Mouse (Mus musculus) 3T3-L1 (cell line): ENCODE results near the gene Slc36a2.

Source experiments
- DNase-seq: peaks from one replicate; pipeline ENCODE4 v3.0.0-alpha.2; 2015; ENCODE audit warnings: low read depth, low spot score

The Slc36a2 gene

DNA sequence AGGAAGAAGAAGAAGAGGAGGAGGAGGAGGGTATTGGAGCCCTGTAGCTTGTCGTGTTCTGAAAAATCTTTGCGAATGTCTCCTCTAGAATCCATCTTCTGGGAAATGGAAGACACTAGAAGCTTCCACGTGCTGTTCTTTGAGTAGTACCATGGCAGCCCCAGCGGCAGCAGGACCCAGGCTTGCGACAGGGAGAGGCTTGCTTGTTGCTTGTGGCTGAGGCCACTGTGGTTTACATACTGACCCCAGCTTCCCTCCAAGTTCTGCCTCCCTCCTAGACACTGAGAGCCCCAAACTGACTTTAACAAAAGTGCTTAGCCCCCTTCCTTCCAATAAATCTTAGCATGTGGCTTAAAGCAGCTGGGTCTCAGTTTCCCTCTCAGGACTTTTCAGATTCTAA is 631 bp downstream of the Slc36a2 start:
- DNase-seq: no peak

DNA sequence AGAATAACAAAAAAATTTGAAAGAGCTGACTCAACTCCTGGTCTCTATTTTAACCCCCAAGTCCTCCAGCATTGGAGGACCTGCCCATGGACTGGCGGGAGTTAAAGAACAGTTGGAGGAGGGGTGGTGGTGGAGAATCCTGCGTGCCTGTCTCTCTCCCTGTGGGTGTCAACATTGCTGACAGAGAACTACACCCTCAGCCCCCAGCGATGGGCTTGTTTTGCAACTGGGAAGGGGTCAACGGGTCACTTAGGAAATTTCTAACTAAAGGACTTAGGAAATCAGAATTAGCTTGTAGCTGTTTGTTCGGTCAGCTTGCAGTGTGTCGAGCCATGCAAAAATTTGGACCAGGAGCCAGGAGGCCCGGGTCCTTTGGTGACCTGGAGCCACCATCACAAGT is 1.8 kb downstream of the Slc36a2 start:
- DNase-seq: no peak

DNA sequence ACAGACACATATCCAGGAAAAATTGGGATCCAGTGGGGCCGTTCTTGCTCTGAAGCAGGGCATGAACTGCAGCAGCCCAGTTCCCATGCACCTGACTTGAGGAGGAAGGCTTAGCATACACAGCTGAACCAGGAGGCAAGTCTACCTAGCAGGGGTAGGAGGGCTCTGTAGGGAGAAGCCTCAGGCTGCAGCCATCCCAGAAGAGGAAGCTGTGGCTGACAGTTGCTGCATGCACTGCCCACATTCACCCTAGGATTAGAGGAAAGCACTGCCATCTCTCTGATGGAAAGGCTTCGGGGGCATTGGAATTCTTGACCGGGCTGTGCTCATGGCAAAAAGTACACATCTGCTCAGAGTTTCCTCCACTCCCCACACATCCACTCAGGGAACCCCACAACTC is 5.0 kb downstream of the Slc36a2 start:
- DNase-seq: no peak

DNA sequence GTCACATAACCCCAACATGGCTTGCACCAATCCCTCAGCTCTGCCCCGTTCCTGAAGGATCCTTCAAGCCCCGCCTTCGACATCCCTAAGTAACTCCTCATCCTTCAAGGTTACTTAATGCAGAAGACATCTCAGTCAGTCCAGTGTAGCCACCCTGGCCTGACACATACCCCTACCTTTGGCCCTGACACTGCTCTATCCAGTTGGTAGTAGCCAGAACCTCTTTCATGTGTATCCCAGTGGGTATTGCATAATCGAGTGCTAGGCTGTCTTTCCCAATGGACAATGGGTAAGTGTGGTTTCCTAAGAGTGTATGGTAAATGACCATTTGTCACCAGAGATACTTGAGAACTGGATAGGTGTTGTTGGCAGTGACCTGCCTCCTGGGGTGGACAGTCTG is 6.0 kb downstream of the Slc36a2 start:
- no peak for DNase-seq

DNA sequence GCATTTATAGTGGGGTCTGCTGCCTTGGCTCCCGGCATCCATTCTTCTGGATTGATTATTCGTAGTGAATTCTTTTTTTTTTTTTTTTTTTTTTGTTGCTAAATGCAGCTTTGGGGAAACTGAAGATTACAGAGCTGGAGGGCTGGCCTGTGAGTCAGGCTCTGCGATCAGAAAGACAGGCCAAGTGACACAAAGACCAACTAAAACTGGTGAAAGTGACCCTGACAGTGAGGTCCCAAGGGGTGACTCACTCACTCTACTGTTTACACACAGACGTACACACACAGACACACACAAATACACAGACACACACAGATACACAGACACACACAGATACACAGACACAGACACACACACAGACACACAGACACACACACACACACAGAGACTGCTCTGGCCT is 14.4 kb downstream of the Slc36a2 start:
- DNase-seq: no peak

DNA sequence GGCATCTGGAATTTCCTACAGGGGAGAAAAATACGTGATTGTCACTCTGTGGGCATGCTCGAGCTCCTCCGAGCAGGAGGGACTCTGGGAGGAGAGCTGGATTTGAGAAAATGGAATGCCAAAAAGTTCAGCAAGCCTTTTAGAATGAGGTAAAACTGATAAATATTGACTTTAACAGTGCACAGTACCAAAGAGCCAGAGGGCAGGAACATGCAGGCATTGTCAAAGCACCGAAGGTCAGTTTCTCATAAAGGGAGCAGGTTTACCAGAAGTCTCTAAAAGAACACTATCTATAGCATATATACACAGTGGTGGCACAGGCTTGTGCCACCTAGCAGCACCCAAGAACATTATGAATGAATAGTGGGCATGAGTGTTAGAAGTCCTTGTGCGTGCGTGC is 16.0 kb downstream of the Slc36a2 start:
- no peak for DNase-seq

DNA sequence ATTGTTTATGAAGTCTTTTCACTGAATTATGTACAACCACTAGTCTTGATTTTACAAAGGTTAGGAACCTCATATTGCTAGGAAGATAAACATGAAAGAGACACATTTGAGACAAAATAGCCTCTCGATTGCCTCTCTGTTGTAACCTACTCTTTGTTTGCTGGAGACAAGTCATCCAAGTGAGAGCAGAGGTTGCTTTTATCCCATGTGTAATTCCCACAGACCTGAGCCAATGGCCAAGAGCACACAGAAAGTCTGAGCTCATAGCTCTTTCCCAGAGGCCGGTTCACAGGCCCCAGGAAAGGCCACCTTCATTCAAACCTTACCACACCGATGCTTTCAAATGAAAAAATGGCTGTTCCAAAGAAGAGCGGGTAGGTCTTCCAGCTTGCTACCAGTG is 16.4 kb downstream of the Slc36a2 start:
- DNase-seq: no peak

DNA sequence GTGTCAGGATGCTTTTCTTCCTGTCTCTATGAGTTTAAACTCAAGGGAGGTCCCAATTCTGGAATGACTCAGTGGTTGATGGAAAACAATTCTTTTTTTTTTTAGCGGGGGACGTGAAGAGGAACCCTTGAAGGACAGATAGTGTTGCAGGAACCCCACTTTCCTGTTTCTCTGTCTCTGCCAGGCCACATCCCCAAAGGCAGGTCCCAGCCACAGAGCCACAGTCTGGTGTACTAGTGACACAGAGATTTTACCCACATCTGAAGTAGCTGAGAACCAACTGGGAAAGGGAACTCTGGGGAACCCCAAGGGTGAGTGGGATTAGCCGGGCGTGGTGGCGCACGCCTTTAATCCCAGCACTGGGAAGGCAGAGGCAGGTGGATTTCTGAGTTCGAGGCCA is 19.1 kb downstream of the Slc36a2 start:
- no peak for DNase-seq

DNA sequence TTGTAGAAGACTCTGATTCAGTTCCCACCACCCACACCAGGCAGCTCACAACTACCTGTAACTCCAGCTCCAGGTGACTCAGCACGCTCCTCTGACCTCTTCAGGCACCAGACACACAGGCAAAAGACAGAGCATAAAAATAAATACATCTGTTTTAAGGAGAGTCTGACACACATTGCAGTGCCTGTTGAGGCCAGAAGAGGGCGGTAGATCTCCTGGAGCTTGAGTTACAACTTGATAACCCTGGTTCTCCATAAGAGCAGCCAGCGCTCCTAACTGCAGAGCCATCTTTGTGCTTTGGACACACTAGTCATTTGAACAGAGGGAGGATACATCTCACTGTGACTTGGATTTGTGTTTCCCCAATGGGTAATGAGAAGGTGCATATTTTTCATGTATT is 20.2 kb downstream of the Slc36a2 start:
- DNase-seq: peak; percentile 71

DNA sequence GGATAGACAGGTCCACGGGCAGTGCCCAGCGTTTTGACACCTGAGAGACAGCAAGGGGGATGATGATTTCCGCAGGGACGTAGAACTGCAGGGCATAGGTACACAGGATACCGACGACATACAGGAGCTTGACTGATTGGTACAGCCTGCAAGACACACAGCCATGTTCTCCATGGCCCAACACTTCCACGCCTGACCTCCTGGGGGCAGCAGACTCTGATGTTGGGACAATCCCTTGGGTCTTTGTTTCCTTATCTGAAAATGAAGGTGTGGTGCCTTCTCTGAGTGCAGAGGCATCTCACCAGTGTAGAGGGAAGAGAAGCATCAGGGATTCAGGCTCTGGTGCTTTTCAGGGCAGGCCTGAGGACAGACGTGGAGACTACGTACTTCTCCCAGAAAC is 22.2 kb downstream of the Slc36a2 start:
- peak; percentile 69 for DNase-seq

DNA sequence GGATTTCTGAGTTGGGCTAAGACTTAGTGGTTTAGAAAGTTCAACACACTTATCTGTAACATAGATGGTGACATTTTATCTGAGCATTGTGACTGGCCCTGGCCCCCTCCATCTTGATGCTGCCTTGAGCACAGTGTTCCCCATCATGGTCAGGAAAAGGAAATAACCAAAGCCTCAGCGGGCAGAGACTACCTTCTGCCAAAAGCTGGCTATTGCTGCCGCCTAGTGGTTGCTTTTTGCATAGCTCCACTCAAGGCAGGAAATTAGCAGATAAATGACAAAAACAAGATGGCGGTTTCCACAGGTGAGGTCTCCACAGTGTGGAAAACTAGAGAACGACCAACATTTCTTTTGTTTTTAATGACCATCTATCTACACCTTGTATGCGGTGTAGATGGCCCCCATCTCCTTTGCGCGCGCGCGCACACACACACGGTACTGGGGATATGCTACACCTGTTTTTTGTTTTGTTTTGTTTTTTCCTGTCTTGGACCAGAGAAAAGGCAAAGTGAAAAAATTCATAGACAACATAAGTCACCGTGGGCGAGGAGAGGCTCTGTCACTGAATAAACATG is 26.0 kb downstream of the Slc36a2 start:
- DNase-seq: peak; percentile 88

DNA sequence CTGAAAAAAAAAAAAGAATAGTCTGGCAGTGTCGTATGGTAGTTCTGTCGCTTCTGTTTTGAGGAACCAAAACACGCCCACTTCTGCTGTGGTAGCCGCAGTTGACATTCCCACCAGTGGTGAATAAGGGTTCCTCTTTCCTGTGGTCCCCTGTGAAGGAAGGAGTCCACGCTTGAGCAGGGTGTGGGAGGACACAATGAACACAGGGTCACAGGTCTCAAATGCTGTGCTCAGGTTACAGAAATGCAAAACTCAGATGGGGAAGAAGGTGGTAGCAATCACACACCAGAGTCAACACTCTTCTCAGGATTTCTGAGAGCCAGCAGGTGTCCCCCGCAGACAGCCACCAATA is 29.8 kb downstream of the Slc36a2 start:
- DNase-seq: no peak

DNA sequence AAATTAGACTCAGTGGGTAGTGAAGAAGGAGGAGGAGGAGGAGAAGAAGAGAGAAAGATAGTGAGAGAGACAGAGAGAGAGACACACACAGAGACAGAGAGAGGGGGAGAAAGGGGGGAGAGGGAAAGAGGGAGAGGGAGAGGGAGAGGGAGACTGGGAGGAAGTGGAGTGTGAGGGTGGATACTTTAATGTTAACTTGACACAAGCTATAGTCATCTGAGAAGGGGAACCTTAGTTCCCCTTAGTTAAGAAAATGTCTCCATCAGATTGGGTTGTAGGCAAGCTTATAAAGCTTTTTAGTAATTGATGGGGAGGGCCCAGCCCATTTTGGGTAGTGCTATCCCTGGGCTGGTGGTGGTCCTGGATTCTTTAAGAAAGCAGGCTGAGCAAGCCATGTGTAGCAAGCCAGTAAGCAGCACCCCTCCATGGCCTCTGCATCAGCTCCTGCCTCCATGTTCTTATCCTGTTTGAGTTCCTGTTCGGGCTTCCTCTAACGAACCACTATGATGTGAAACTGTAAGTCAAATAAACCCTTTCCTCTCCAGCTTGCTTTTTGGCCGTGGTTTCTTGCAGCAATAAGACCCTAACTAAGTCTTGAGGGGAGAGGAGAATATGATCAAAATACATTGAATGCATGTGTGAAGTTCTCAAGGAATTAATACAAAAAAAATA is 30.3 kb downstream of the Slc36a2 start:
- no peak for DNase-seq

DNA sequence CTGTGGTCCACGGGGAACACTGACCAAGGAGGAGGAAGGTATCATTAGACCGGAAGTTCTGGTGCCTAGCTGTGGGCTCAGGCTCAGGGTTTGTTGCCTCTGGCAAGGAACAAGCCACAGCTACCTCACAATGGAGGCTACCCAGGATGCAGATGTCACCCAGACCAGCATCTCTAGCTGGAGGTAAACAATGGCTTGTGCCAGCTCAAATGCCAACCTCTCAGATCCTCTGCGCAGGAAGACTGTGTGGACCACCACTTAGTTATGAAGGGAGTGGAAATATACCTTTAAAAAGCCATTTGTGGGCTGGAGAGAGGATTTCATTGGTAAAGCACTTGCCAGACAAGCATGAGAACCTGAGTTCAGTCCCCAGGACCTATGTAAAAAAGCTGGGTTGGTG is 33.3 kb downstream of the Slc36a2 start, which contains the start of gene Slc36a3:
Gene Slc36a3, minus strand, starts transcription at position 101 of the 400 bp plus-strand sequence.
- DNase-seq: no peak

DNA sequence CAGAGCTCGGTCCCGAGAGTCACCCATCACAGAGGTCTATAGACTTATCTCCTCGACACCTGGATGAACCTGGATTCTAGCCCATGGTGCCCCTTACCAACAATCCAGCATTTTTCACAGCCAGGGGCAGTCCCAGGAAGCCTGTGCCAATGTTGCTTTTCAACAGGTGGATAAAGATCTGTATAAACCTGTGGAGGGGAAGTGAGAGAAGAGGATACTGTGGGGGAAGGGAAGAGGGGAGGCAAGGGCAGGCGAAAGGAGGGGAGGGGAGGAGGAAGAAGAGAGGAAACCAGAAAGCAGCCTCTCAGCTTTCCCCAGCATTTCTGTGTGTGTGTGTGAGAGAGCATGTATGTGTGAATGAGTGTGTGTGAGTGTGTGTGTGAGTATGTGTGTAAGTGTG is 36.4 kb downstream of the Slc36a2 start:
- no peak for DNase-seq

DNA sequence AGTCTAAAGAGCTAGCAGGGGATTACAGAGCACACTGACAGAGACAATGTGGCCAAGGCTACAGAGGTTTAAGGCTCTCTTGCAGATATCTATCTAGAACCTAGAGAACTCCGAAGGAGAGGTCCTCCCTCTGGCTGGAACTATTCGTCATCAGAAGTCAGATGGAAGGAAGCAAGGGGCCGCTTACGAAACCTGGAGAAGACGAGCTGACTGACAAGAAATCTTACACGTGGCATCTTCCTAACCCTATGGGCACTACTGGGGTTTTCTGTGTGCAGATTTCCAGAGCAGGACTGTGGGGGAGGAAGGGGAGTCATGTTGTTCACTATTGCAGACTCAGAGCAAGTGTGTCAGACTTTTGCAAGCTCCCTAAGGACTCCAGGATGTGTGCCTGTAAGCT is 37.5 kb downstream of the Slc36a2 start:
- no peak for DNase-seq

DNA sequence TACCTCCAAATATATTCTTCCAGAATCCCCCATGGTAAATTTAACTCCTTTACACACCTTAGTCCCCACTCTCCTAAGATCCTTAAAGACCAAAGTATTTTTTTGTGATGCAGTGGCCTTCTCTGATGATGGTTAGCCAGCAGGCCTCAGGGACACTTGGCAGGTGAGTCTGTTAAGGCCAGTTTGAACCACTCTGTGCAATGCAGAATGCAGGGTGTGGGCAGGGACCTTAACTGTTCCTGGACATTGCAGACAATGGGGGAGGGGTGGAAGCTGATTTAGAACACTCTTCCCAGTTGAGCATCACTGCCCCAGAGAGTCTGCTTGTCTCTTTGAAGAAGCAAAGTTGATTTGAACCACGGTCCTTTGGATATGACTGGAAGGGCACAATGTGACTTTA is 38.0 kb downstream of the Slc36a2 start:
- DNase-seq: no peak

DNA sequence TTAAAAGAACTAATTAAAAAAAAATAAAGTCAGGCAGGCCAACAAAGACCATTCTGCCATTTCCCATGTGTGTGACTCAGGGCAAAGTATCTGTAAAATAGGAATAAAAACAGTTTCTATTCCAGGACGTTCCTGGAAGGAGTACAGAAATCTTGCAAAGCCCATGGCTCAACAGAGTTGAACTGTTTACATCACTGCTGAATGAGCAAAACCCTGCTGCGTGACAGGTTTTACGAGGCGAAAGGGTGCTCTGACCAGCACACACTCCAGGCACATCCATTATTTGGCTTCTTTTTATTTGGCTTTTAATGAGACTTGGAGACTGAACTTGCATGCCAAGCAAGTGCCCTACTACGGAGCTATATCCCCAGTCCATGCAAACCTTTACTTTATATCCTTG is 40.9 kb downstream of the Slc36a2 start:
- DNase-seq: no peak

DNA sequence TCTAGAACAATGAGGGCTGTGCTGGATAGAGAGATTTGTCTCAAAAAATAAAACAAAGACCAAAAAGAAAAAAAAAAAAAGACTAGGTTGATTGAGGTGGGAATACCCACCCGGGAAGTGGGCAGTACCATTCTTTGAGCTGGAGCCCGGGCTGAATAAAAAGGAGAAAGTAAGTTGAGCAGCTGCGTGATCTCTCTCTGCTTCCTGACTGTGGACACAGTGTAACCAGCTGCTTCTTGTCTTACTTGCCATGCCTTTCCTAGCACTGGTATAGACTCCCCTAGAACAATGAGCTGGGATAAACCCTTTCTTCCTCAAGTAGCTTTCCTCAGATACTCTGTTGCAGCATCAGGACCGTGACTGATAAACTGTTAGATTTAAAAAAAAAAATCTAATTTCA is 43.4 kb downstream of the Slc36a2 start:
- no peak for DNase-seq

DNA sequence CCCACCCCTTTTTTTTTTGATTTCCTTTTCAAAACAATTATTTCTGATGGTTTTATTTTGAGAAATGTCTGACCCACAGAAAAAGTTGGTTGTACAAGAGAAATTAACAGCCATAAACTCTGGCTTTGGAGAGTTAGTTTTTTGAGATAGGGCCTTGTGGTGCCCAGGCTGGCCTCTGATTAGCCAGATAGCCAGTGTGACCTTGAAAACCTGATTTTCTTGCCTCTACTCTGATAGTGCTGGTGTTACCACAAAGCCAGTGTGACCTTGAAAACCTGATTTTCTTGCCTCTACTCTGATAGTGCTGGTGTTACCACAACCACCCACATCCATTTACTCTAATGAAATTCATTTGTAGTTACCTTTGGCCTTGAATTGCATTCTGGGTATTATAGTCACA is 47.2 kb downstream of the Slc36a2 start:
- DNase-seq: no peak

DNA sequence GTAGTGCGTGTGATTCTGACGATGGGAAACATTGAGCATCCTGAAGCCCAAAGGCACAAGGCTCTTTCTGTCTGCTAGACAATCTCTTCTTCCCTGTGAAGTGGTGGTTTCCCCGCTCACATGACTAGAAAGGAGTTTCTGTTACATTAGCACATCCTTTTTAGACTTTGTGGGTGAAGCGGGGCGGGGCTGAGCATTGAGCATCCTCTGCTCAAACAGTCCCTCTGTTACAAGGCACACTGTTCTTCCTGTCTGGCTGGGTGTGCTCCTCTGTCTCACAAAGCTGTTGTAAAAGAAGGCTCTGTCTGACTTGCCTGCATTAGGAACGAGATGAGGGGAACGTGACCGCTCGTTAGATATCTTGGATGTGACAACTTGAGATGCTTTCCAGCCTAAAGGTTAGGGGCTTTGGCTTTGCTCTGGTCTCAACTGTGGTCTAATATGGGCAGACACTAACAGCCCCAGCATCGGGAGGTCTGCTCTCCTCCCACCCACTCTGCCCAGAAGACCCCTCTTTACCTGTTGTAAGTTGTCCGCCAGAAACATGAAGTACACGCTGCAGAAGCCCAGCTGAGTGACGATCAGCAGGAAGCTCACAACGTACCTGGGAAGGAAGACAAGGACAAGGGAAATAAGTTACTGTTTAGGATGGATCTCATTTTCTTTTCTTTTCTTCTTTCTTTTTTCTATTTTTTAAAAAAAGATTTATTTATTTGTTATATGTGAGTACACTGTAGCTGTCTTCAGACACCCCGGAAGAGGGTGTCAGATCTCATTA is 47.9 kb downstream of the Slc36a2 start:
- no peak for DNase-seq

DNA sequence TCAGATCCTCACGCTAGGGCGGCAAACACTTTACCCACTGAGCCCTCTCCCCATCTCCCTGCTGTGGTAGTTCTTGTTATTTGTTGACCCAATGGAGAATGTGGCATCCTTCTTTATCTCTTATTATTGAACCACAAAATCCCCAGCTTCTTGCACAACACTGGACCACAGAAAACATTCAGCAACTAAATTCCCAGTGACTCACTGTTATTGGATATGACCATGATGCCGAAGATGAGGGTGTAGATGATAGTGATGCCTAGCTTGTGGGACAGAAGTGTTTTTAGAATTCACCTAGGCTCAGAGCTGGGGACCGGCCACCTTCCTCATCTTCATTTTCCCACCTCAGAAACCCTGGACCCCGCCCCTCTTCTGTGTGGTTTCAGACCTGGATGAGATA is 50.0 kb downstream of the Slc36a2 start:
- DNase-seq: peak; percentile 73

DNA sequence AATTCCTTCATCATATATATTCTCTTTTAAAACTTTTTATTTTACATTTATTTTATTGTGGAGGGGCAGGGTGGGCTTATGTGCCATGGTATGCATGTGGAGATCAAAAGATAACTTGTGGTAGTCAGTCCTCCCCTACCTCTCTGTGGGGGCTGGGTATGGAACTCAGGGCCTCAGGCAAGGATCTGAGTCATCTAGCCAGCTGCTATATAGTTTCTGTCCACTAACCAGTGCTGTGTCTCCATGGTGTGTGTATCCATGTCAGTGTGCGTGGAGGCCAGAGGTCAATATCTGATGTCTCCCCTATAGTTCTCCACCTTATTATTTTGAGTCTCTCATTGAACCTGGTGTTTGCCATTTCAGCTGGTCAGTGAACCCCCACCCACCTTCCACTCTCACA is 50.5 kb downstream of the Slc36a2 start:
- DNase-seq: peak; percentile 61
